In the genomic region with DNA sequence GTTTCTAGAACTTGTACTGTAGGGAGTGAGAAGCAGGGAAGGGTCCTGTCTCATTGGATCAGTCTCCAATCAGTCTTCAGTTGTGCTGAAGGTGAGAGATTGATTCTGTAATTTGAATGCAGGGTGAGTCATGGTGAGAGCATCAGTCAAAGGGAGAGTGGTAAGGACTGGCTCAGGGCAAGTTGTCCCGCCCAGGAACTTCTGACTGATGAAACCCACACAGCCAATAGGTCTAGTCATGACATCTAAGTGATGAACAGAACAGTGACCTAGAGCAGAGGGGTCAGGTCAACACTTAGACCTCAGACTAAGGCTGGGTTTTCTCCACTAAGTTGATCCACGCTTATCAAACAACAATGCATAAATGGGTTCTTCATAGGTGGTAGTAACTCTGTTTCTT, we compare ENCODE assay signal across 22 mouse cellular contexts.
DNase-seq lines count a peak whose midpoint lies in the region; ATAC-seq and TF ChIP-seq lines count a peak whose summit lies in the region.
"Had no signal": no experiment of that assay in that cellular context is flagged by ENCODE, and none has a peak within 500 bp of the region (broad histone marks: within the 10 kb centered on the region; RNA-seq: fewer than 3 reads in every experiment).

No protein-coding gene starts in this region.

- no peaks in the 10 kb centered on the region for H3K9me3 ChIP-seq in midbrain, embryonic 11.5 days (ENCODE audit: control insufficient read depth, low read length)
- H3K9me3 ChIP-seq in midbrain, embryonic 14.5 days (ENCODE audit: control insufficient read depth, low read length) = no peaks in the 10 kb centered on the region
- H3K9me3 ChIP-seq in stomach, postnatal 0 days (ENCODE audit: control insufficient read depth, low read length) = no peaks in the 10 kb centered on the region
- H3K9me3 ChIP-seq: embryonic facial prominence, embryonic 10.5 days; embryonic facial prominence, embryonic 12.5 days; G1E had no signal

- no peaks in the 10 kb centered on the region for H3K4me1 ChIP-seq in midbrain, embryonic 11.5 days (ENCODE audit: control insufficient read depth, insufficient read depth, low read length)
- H3K4me1 ChIP-seq in midbrain, embryonic 14.5 days (ENCODE audit: control insufficient read depth, insufficient read depth, low read length) = no peaks in the 10 kb centered on the region
- H3K4me1 ChIP-seq in stomach, postnatal 0 days (replicated peaks; ENCODE audit: control insufficient read depth, insufficient read depth) = no peaks in the 10 kb centered on the region
- H3K4me1 ChIP-seq: embryonic facial prominence, embryonic 10.5 days; embryonic facial prominence, embryonic 12.5 days had no signal

- TF ChIP-seq CTCF in stomach, postnatal 0 days (IDR thresholded peaks at IDR 0.05; ENCODE audit: low read depth) = no peak

- 78% methylated on average over 2 of the region's 2 CpGs for WGBS in midbrain, embryonic 11.5 days
- 87% methylated on average over 2 of the region's 2 CpGs for WGBS in midbrain, embryonic 14.5 days
- WGBS in stomach, postnatal 0 days = 70% methylated on average over 2 of the region's 2 CpGs

- no peak overlapping the region for H3K4me2 ChIP-seq in midbrain, embryonic 11.5 days
- H3K4me2 ChIP-seq in midbrain, embryonic 14.5 days (ENCODE audit: low read length) = no peak overlapping the region
- H3K4me2 ChIP-seq in stomach, postnatal 0 days (replicated peaks; ENCODE audit: low read depth) = no peak overlapping the region
- H3K4me2 ChIP-seq: embryonic facial prominence, embryonic 12.5 days had no signal

- H3K27me3 ChIP-seq in midbrain, embryonic 11.5 days (ENCODE audit: control insufficient read depth, insufficient read depth, low read length) = no peaks in the 10 kb centered on the region
- no peaks in the 10 kb centered on the region for H3K27me3 ChIP-seq in midbrain, embryonic 14.5 days (ENCODE audit: control insufficient read depth, insufficient read depth, low read length)
- H3K27me3 ChIP-seq in stomach, postnatal 0 days (ENCODE audit: control insufficient read depth, insufficient read depth, low read length) = no peaks in the 10 kb centered on the region
- H3K27me3 ChIP-seq: embryonic facial prominence, embryonic 12.5 days had no signal

- DNase-seq in midbrain, embryonic 11.5 days (ENCODE audit: low spot score, missing footprints) = peak; percentile 35
- no peak for DNase-seq in midbrain, embryonic 14.5 days
- peak; percentile 27 for DNase-seq in 416B (ENCODE audit: low read depth)
- no peak for DNase-seq in spleen, postnatal 10 days (ENCODE audit: low spot score in 2 of 2)
- no peak for DNase-seq in frontal cortex, postnatal 36 days (ENCODE audit: low spot score in 2 of 2)
- no peak for DNase-seq in stomach, postnatal 0 days (ENCODE audit: low spot score)
- DNase-seq: adrenal gland, adult 8-10 months; adrenal gland, postnatal 14 days; adrenal gland, postnatal 36 days; cerebellum, adult 11-12 months; cerebellum, adult 2 months; cerebellum, adult 9-10 months; cerebellum, postnatal 10 days; cerebellum, postnatal 25 days had no signal

- no peak overlapping the region for H3K4me3 ChIP-seq in midbrain, embryonic 11.5 days (ENCODE audit: low read depth, low read length)
- no peak overlapping the region for H3K4me3 ChIP-seq in midbrain, embryonic 14.5 days (replicated peaks; ENCODE audit: low read depth, low read length)
- no peak overlapping the region for H3K4me3 ChIP-seq in stomach, postnatal 0 days (ENCODE audit: low read depth, low read length)
- H3K4me3 ChIP-seq: embryonic facial prominence, embryonic 10.5 days; embryonic facial prominence, embryonic 12.5 days had no signal

- H3K27ac ChIP-seq in midbrain, embryonic 11.5 days (ENCODE audit: low read depth, low read length) = no peak overlapping the region
- H3K27ac ChIP-seq in midbrain, embryonic 14.5 days (replicated peaks; ENCODE audit: low read depth, low read length) = no peak overlapping the region
- no peak overlapping the region for H3K27ac ChIP-seq in stomach, postnatal 0 days (replicated peaks)
- H3K27ac ChIP-seq: embryonic facial prominence, embryonic 10.5 days; embryonic facial prominence, embryonic 12.5 days had no signal

- ATAC-seq in midbrain, embryonic 11.5 days (ENCODE audit: low FRiP score) = no peak
- ATAC-seq in midbrain, embryonic 14.5 days (ENCODE audit: low FRiP score, low TSS enrichment) = no peak
- ATAC-seq in monocyte, adult 5-6 weeks (replicated peaks; ENCODE audit: insufficient number of reproducible peaks, low FRiP score, low TSS enrichment, poor library complexity, severe bottlenecking) = peak; percentile 71
- ATAC-seq in stomach, postnatal 0 days (ENCODE audit: low FRiP score, low TSS enrichment) = no peak
- ATAC-seq: activated CD4-positive, CD25-positive, alpha-beta regulatory T cell, adult 4 months; forebrain, embryonic 14.5 days; forebrain, embryonic 16.5 days; Patski had no signal

- H3K9ac ChIP-seq in midbrain, embryonic 11.5 days (ENCODE audit: low read length) = no peak overlapping the region
- no peak overlapping the region for H3K9ac ChIP-seq in midbrain, embryonic 14.5 days (replicated peaks; ENCODE audit: low read length)
- no peak overlapping the region for H3K9ac ChIP-seq in stomach, postnatal 0 days (ENCODE audit: low read length)
- H3K9ac ChIP-seq: embryonic facial prominence, embryonic 12.5 days had no signal

- H3K36me3 ChIP-seq in midbrain, embryonic 11.5 days (ENCODE audit: control insufficient read depth, insufficient read depth, low read length) = no peaks in the 10 kb centered on the region
- no peaks in the 10 kb centered on the region for H3K36me3 ChIP-seq in midbrain, embryonic 14.5 days (ENCODE audit: control insufficient read depth, insufficient read depth, low read length)
- H3K36me3 ChIP-seq in stomach, postnatal 0 days (ENCODE audit: control insufficient read depth, insufficient read depth, low read length) = no peaks in the 10 kb centered on the region
- H3K36me3 ChIP-seq: embryonic facial prominence, embryonic 10.5 days; embryonic facial prominence, embryonic 12.5 days; G1E had no signal

- no peak for TF ChIP-seq EP300 in stomach, postnatal 0 days (optimal IDR thresholded peaks at IDR 0.05)

Comparison
In these comparisons a context has a peak if more than half of its experiments do, and no peak if none do; other contexts are left out.
1. DNase-seq: peak in midbrain, embryonic 11.5 days (single experiment) and 416B (single experiment); none in midbrain, embryonic 14.5 days (single experiment), spleen, postnatal 10 days (0 of 2), frontal cortex, postnatal 36 days (0 of 2) and stomach, postnatal 0 days (single experiment).